Mouse (Mus musculus) lung, postnatal 0 days (tissue): ENCODE data around the gene Zyx. TPM values are rescaled to one million over a fixed set of nuclear protein-coding genes. Genes with fewer than 3 reads are reported as not detected.

ENCODE experiments used
- ATAC-seq: fragments of 200-750 bp; cut with Nextera tagmentation; 2 replicates; pipeline ENCODE4 v1.8.0; 2017; ENCODE audit warnings: moderate library complexity
- DNase-seq: peaks from one replicate; pipeline ENCODE4 v3.0.0-alpha.2; 2016; ENCODE audit warnings: low spot score
- H3K27ac ChIP-seq: fragments of 300-500 bp; sonication (generic); 2 replicates; pipeline ENCODE4 v1.5.1; 2014; ENCODE audit warnings: antibody characterized with exemption, mild to moderate bottlenecking, low read length, mixed read lengths
- H3K27me3 ChIP-seq: fragments of 300-500 bp; sonication (generic); replicated peaks from 2 replicates; pipeline ENCODE4 v1.6.1; 2014; ENCODE audit warnings: low read length, mixed read lengths; ENCODE audit not compliant: insufficient read depth
- H3K36me3 ChIP-seq: fragments of 300-500 bp; sonication (generic); 2 replicates; pipeline ENCODE4 v1.6.1; 2014; ENCODE audit warnings: low read length, mixed read lengths; ENCODE audit not compliant: insufficient read depth
- H3K4me1 ChIP-seq: fragments of 300-500 bp; sonication (generic); 2 replicates; pipeline ENCODE4 v1.6.1; 2014; ENCODE audit warnings: antibody characterized with exemption, low read depth, low read length, mixed read lengths; ENCODE audit not compliant: insufficient read depth
- H3K4me2 ChIP-seq: fragments of 300-500 bp; sonication (generic); replicated peaks from 2 replicates; pipeline ENCODE4 v1.6.1; 2014; ENCODE audit warnings: low read depth, mild to moderate bottlenecking, low read length, moderate library complexity, mixed read lengths
- H3K4me3 ChIP-seq: fragments of 300-500 bp; sonication (generic); 2 replicates; pipeline ENCODE4 v1.5.1; 2014; ENCODE audit warnings: low read depth, low read length
- H3K9ac ChIP-seq: fragments of 300-500 bp; sonication (generic); replicated peaks from 2 replicates; pipeline ENCODE4 v1.6.1; 2014; ENCODE audit warnings: low read depth, mild to moderate bottlenecking
- H3K9me3 ChIP-seq: fragments of 300-500 bp; sonication (generic); 2 replicates; pipeline ENCODE4 v1.6.1; 2016; ENCODE audit warnings: low read length, mixed read lengths
- CTCF ChIP-seq: IDR thresholded peaks from 2 replicates; pipeline ENCODE4 v1.5.1; 2016; ENCODE audit warnings: antibody characterized with exemption, mild to moderate bottlenecking
- EP300 ChIP-seq: IDR thresholded peaks from 2 replicates; pipeline ENCODE4 v1.6.1; 2016; ENCODE audit warnings: antibody characterized with exemption, mild to moderate bottlenecking, control low read depth
- WGBS: fragments of 180-500 bp; shearing (Covaris S2); extraction: QIAGEN DNeasy Blood & Tissue Kit; methylation state at CpG from one replicate; pipeline ENCODE4 v1.1.7; 2014; 5-methylcytosine and 5-hydroxymethylcytosine counted together
- polyA plus RNA-seq: library from polyadenylated mRNA; unstranded; fragments of >200 nt; fragmentation: Nextera tagmentation; extraction: Ambion mirVana; gene quantifications from 2 replicates; pipeline ENCODE4 v1.2.1, GENCODE M21; 2015

Gene Zyx
- polyA plus RNA-seq, 1 experiment from 2014 or later: 183 TPM

- peaks cover 17% of the 10 kb centered on the region for H3K4me1 ChIP-seq
- H3K27ac ChIP-seq: peak overlapping the region; percentile 28; the same call in 1 of the 2 replicates
- ATAC-seq: peak; percentile 46
- H3K9me3 ChIP-seq: no peaks in the 10 kb centered on the region
- no peaks in the 10 kb centered on the region for H3K27me3 ChIP-seq
- WGBS: 16% methylated on average over 4 of the region's 4 CpGs
- TF ChIP-seq EP300 (0 out of 2 replicates have a peak, but pooled peaks have one; percentile 30), CTCF (no peak)
- H3K4me3 ChIP-seq: no peak overlapping the region
- no peak overlapping the region for H3K4me2 ChIP-seq
- 0 out of 2 replicates have a peak overlapping the region, but pooled peaks have one; percentile 3 for H3K9ac ChIP-seq
- no peaks in the 10 kb centered on the region for H3K36me3 ChIP-seq
- DNase-seq: peak; percentile 77
These were observed 26.6 kb downstream of the Zyx start for GRCm38 (mm10) chr6:42376016-42376415.

GRCm38 (mm10) chr6:42376504-42377019 lies 27.1 kb downstream of the Zyx start:
- 82% methylated on average over 6 of the region's 6 CpGs for WGBS
- peak overlapping the region; percentile 28; the same call in 1 of the 2 replicates for H3K27ac ChIP-seq

GRCm38 (mm10) chr6:42377280-42377679 lies 27.9 kb downstream of the Zyx start:
- TF ChIP-seq EP300 (peak; percentile 82), CTCF (no peak)
- no peak overlapping the region for H3K4me2 ChIP-seq

More at GRCm38 (mm10) chr6:42376504-42377019, 27.1 kb downstream of the Zyx start:
- DNase-seq: no peak
- no peaks in the 10 kb centered on the region for H3K9me3 ChIP-seq
- TF ChIP-seq EP300: no peak; the same call in 1 of the 2 replicates
- TF ChIP-seq CTCF: no peak
- peaks cover 18% of the 10 kb centered on the region for H3K4me1 ChIP-seq
- no peak overlapping the region for H3K4me2 ChIP-seq
- H3K9ac ChIP-seq: 0 out of 2 replicates have a peak overlapping the region, but pooled peaks have one; percentile 3
- no peaks in the 10 kb centered on the region for H3K36me3 ChIP-seq
- no peak overlapping the region for H3K4me3 ChIP-seq
- ATAC-seq: no peak
- no peaks in the 10 kb centered on the region for H3K27me3 ChIP-seq

GRCm38 (mm10) chr6:42379551-42379950 lies 30.1 kb downstream of the Zyx start:
- no peak overlapping the region for H3K4me3 ChIP-seq
- no peak for ATAC-seq
- no peak overlapping the region for H3K4me2 ChIP-seq
- H3K4me1 ChIP-seq: peaks cover 17% of the 10 kb centered on the region
- H3K27me3 ChIP-seq: no peaks in the 10 kb centered on the region
- H3K27ac ChIP-seq: no peak overlapping the region
- 65% methylated on average over 3 of the region's 3 CpGs for WGBS
- TF ChIP-seq EP300 (no peak), CTCF (no peak)
- H3K9ac ChIP-seq: no peak overlapping the region
- H3K36me3 ChIP-seq: no peaks in the 10 kb centered on the region
- no peaks in the 10 kb centered on the region for H3K9me3 ChIP-seq
- DNase-seq: no peak

More at GRCm38 (mm10) chr6:42377280-42377679, 27.9 kb downstream of the Zyx start:
- H3K27me3 ChIP-seq: no peaks in the 10 kb centered on the region
- H3K9ac ChIP-seq: no peak overlapping the region
- ATAC-seq (peak; percentile 53), DNase-seq (peak; percentile 83)
- H3K4me3 ChIP-seq: no peak overlapping the region
- 62% methylated on average over 5 of the region's 5 CpGs for WGBS
- H3K36me3 ChIP-seq: no peaks in the 10 kb centered on the region
- no peaks in the 10 kb centered on the region for H3K9me3 ChIP-seq
- peaks cover 22% of the 10 kb centered on the region for H3K4me1 ChIP-seq
- H3K27ac ChIP-seq: no peak overlapping the region

- WGBS: 26% methylated on average over 8 of the region's 8 CpGs
- peak; percentile 53 for DNase-seq
- Histone ChIP-seq H3K9ac (no peak overlapping the region), H3K4me2 (no peak overlapping the region), H3K9me3 (no peaks in the 10 kb centered on the region), H3K27me3 (no peaks in the 10 kb centered on the region), H3K4me1 (peaks cover 17% of the 10 kb centered on the region), H3K4me3 (no peak overlapping the region), H3K27ac (no peak overlapping the region), H3K36me3 (no peaks in the 10 kb centered on the region)
- TF ChIP-seq CTCF (peak; percentile 88), EP300 (no peak)
- no peak for ATAC-seq
These were observed 31.1 kb downstream of the Zyx start for GRCm38 (mm10) chr6:42380416-42381144.

GRCm38 (mm10) chr6:42381221-42381620 lies 31.8 kb downstream of the Zyx start:
- H3K4me2 ChIP-seq: no peak overlapping the region
- H3K9me3 ChIP-seq: no peaks in the 10 kb centered on the region
- H3K36me3 ChIP-seq: no peaks in the 10 kb centered on the region
- H3K4me3 ChIP-seq: no peak overlapping the region
- DNase-seq (no peak), ATAC-seq (no peak)
- TF ChIP-seq CTCF (no peak), EP300 (no peak)
- WGBS: 56% methylated on average over 2 of the region's 2 CpGs
- peaks cover 16% of the 10 kb centered on the region for H3K4me1 ChIP-seq
- no peaks in the 10 kb centered on the region for H3K27me3 ChIP-seq
- H3K9ac ChIP-seq: no peak overlapping the region
- no peak overlapping the region for H3K27ac ChIP-seq
